Mouse (Mus musculus) left cerebral cortex, postnatal 36 days (tissue): ENCODE measurements around the gene Litaf. TPM values are rescaled to one million over a fixed set of nuclear protein-coding genes. Genes with fewer than 3 reads are reported as not detected.

Experiments
- DNase-seq, 2 experiments: peaks; one replicate each; pipeline ENCODE4 v3.0.0; 2021 to 2022; ENCODE audit warnings: low spot score in 2 of 2, mixed read lengths in 1 of 2
- intact Hi-C: fragments of 180-260 bp; cut with DNase I; formaldehyde crosslinking; loops from one replicate; pipeline ENCODE4 v1.15.1; 2025
- total RNA-seq, 2 experiments: library from RNA; stranded (reverse); gene quantifications; 2 replicates each; pipeline ENCODE4 v1.2.3; 2021

Gene Litaf
- total RNA-seq, 2 experiments from 2014 or later: 11.1 to 13.0 TPM

DNA sequence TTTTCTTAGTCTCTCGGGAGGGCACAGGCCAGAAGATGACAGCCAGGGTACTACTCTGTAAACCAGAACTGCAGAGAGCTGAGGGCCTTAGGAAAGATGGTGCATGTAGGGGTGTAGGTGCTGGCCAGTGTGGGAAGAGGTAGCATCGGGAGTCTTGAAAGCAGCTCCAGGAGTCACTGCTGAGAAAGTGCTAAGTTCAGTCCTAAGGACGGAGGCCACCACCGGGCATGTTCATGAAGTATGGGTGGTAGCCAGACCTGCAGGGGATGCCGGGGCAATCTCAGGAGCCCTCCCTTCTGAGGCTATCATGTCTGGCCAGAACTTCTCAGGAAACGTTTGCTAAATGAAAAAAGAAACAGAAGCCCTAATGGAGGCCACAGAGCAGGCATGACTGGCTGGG is 3.3 kb upstream of the Litaf start:
- intact Hi-C loops: loop anchor here (2.0 to 5.0 kb wide), 2 partner anchors 16 to 33 kb away; no protein-coding TSS in a partner anchor

DNA sequence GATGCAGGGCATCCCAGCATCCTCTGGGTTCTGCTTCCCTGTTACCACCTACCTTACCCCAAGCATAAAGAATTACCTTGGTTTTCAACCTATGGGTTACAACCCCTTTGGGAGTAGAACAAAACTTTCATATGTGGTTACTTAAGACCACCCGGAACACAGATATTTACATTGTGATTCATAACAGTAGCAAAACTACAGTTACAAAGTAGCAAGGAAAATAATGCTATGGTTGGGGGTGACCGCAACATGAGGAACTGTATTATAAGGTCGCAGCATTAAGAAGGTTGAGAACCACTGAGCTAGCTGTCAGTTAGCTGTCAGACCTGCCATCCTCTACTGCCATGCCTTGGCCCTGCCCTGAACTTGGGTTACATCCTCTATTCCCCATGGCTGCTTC is 2.7 kb upstream of the Litaf start:
- DNase-seq: no peak
- intact Hi-C loops: loop anchor here (2.0 to 5.0 kb wide), 2 partner anchors 16 to 34 kb away; no protein-coding TSS in a partner anchor

More for the DNA sequence above, 3.3 kb upstream of the Litaf start:
- DNase-seq: no peak

DNA sequence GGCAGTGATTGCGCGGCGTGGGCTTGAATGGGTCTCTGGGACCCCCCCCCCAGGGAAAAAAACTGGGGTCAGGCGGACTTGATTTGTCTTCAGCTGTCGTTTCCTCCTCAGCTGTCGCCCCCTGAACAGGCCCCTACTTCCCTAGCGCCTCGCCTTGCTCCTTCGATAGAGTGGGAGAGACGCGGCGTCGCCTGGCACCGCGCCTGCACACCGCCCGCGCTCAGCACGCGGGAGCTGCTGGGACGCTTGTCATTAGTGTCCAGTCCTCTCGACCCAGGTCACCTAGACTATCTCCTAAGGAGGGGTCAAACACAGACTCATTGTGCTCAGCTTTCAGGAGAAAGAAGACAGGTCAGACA is 855 bp upstream of the Litaf start:
- intact Hi-C loops: loop anchor here (5.0 kb wide), 1 partner anchor 35 kb away; no protein-coding TSS in a partner anchor
- DNase-seq: peak; percentile 57 to 67

DNA sequence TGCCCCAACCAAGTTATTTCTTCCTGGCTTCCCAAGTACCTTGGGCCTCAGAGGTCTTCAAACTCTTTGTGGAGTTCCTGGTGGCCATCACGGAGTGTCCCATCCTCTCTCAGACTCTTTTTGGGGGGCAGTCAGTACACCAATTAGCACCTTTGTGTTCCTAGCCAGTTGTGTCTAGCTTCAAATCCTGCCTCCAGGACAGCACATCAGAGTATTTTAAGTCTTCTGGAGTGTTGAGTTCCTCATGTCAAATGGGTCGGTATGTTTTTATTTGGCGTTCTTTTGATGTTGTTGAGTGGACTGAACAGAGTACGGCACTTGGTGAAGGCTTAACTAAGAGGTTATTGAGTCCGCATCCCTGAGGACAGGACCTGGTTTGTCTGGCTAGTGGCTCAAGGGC is 526 bp downstream of the Litaf start:
- no peak for DNase-seq
- intact Hi-C loops: loop anchor here (5.0 kb wide), 1 partner anchor 37 kb away; no protein-coding TSS in a partner anchor

DNA sequence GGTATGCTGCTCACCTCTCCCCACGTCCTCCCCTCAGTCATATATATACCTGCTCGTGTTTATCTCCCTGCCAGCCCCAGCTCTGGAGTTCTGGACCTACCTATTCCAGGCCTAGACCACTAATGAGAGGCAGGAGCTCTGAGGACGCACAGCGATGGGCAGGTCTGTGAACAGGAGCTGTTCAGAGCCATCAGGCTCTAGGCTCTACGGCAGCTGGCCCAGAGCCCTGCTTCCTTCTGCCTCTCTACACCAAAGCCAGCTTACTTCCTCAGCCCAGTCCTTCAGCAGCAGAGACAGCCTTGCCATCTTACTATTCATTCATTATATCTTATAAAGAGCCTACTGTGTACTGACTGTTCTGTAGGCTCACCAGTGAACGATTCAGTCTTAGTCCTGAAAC is 1.2 kb downstream of the Litaf start:
- intact Hi-C loops: loop anchor here (5.0 kb wide), 1 partner anchor 38 kb away; no protein-coding TSS in a partner anchor
- DNase-seq: no peak

DNA sequence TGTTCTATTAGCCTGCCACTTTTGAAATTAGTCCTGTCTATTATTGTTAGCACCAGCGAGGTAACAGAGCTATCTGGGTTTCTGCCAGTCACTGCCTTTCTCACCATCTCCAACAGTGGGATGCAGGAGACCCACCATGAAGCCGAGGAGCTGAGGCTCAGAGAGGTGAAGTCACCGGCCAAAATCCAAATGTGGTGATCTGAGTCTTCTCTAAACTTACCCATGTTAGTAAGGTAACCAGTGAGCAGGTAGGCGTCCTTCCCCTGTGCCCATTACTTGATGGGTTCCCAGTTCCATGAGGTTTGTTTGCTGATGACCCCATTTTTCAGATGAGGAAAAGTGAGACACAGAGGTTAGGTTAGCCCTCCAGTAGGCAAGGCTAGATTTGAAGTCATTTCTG is 1.6 kb downstream of the Litaf start:
- intact Hi-C loops: no loop called here
- DNase-seq: no peak

DNA sequence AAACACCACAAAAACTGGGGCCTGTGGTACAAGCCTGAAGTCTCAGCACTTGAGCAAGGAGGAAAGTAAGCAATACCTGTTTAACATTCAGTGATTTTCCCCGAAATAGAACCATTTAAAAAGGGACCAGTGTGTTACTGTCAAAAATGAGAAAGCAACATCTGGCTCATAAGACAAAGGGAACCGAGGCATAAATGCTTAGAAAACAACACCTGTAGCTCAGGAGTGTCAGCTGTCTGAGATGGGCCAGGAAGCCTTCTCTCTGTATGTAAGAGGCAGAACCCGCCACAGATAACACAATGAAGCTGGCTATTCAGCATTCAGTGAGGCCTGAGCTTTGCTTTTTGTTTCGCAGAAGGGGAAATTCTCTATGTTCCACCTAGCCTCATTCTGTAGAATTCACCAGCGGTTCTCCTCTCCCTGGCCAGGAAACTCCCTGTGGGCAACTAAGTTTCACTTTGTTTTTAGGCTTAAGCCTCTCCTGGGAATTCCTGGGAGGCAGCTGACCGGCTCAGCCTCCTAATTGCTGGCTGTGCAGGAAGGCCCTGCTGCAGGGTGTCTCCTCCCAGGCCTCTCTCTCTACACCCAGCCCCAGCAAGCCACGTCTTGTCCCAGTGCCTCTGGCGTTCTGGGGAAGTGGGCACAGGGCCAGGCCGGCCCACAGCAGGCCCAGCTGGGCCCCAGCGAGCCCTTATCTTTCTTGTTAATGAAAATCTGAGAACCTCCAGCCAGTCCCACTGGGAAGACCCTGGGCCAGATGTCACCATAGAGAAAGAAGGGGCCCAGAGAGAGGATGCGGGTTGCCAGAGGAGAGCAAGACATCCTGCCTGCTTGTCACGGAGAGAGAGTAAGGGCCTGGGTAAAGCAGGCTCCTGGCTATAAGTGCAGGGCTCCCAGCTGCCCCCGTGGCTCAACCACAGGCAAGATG is 2.9 kb downstream of the Litaf start:
- DNase-seq: peak; percentile 49 to 54
- intact Hi-C loops: no loop called here

DNA sequence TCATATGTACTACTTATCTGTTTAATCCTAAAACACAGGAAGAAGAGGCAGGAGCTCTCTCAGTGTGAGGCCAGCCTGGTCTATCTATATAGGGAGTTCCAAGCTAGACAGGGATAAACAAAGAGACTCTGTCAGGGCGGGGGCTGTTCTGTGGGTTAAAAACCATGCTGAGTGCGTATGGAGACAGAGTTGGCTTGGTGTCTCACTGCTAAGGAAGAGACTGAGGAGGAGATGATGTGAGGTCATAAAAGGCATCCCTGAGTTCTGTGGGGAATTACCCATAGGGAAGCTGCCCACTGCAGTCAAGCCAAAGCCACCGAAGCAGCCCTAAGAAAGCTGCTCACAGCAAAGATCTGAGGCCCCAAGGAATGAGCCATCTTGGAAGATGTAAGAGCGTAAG is 5.3 kb downstream of the Litaf start, which contains the start of gene Snn:
TSS of gene Snn (plus strand) at position 301 of the 400 bp plus-strand sequence.
- intact Hi-C loops: no loop called here
- no peak for DNase-seq

DNA sequence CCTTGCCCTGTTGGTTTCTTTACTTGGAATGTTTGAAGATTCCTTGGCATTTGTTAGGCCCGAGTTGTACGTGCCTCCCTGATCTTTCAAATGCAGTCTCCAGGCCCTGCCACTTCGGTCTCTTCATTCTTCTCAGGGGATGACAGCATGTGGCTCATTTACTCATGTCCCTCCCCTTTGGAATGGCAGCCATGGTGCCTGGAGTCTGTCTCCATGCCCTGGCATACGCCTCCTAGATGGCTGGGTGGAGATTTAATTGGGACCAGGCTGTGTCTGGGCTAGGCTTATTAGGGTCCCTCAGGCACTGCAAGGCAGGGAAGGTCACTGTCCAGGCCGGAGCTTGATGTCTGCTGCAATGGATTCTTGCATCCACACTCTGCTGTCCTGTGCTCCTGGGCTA is 10.0 kb downstream of the Litaf start:
- DNase-seq: no peak

DNA sequence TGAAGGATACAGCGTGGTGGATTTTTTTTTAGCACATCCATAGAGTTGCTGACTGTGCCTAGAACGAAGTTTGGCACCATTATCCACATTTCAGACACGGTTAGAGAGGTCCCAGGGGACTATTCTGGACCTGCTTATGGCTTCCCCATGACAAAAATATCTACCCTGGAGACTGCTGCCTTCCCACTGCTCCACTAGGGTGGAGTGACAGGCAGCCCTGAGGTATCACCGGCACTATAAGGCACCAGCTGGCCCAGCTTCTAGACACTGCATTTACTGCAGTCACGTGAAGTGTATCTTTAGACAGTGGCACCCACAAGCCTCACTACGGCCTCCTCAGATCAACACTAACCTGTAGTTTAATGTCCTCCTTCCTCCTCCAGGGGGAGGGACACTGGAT is 11.1 kb downstream of the Litaf start:
- DNase-seq: no peak
- intact Hi-C loops: no loop called here

More for the DNA sequence above, 10.0 kb downstream of the Litaf start:
- intact Hi-C loops: no loop called here

DNA sequence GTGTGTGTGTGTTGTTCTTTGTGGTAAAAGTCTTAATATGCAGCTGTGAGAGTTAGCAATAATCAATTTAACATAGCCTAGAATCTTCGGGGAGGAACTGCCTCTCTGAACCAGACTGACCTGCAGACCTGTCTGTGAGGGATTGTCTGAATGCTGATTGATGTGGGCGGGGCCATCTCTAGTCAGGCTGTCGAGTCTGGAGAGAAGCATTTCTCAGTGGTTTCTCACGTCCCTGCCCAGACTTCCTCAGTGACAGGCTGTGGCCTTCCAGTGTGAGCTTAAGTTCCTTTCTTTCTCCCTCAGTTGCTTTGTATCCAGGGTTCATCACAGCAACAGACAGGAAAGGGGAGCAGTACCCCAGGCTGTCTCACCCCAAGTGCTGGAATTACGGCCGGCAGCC is 11.5 kb downstream of the Litaf start:
- no peak for DNase-seq
- intact Hi-C loops: no loop called here

DNA sequence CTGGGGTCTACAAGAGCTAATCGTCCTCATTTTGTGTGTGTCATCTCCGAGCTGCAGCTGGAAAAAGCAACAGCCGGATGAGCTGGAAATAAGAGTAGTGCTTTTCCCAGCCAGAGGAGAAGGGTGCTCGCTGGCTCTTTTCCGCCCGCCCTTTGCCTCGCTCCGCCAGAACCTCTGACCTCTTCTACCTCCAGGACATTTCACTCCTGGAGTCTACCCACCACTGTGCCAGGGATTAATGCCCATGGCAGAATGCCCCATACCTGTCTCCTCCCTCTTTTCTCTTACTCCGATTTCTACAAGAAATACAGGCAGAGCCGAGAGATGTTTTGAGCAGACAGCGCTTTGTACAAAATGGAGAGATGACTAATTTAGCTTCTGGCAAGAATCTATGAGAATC is 14.8 kb downstream of the Litaf start:
- intact Hi-C loops: no loop called here
- no peak for DNase-seq

DNA sequence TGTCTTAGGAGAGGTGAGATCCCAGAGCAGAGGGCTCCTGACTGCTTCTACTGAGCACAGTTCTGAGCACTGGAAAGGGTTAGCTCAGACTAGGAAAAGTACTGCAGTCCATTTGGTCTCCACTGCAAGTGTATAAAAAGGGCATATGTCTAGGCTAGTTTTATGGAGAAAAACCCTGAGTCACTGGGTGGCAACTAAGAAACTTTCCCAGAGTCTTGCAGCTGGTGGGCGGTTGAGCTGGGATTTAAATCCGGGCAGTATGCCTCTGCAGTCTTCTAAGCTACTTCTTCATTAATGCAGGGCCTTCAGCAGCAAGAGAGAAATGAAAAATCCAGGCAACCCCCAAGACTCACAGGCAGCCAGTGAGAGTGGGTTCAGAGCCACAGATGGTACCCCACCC is 15.7 kb downstream of the Litaf start:
- DNase-seq: peak in 1 of 2 experiments; percentile 44
- intact Hi-C loops: no loop called here

DNA sequence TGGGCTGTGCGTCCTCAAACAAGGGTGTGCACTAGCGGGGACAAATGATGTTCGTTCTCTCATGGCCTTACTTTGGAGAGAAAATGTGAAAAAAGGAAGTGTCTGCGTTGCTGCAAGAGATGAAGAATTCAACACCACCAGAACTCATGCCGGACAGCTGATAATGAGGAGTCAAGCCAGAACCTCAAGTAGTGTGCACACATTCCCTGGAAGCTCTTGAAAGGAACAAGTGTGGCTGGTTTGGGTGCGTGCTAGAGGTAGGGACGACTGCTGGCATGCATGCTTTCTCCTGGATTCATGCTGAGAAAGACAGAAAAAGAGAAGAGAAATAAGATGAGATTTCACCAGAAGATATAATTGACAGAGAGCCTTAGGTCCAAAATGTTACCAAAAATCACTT is 18.8 kb downstream of the Litaf start:
- intact Hi-C loops: no loop called here
- no peak for DNase-seq

DNA sequence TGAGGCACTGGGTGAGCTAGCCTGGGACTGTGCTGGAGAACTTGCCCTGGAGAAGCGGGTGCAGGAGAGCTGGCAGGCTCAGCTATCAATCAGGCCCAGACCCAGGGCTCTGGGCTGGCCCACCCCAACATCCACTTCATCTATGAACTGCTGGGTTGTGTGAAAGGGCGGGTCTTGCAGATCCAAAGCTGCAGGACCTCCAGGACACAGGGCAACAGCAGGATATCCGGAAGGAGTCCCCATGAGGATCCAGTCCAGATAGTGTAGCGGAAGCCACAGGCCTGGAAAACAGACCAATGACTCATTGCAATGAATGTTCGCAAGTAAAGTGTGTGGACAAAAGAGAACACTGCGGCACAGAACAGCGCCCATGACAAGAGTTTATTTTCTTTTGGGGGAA is 19.5 kb downstream of the Litaf start:
- DNase-seq: no peak
- intact Hi-C loops: no loop called here

DNA sequence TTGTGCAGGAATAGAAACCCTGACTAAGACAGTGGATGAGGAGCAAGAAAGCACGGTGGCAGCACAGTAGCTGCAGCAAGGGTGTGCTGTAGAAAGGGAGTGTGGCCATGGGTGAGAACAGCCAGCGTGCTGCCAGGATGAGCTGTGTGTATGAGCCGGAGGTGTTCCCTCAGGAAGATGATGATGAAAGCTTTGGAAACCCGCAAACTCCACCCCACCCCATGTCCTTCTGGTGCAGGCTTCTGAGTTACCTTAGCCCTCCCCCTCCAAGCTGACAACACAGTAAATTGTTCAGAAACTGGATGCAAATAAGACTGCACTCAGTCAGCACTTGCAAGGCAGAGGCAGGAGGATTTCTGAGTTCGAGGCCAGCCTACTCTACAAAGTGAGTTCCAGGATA is 22.7 kb downstream of the Litaf start:
- intact Hi-C loops: no loop called here
- no peak for DNase-seq

DNA sequence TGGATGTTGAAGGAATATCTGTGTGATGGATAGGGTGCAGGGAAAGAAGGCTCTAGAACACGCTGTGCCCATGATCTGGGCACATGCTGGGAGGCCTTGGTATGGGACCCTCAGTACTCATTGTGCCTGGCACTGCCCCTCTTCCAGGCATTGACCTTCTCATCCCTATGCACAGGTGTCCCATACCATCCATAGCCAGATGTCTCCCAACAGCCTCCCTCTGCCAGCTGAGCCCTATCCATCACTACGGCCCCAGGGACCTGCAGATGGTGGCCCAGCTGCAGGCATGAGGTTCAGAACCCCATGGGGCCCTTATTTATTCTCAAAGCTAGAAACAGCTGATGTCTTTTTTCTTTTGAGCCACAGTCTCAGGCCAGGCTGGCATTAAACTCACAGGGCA is 25.4 kb downstream of the Litaf start:
- intact Hi-C loops: no loop called here
- DNase-seq: no peak

DNA sequence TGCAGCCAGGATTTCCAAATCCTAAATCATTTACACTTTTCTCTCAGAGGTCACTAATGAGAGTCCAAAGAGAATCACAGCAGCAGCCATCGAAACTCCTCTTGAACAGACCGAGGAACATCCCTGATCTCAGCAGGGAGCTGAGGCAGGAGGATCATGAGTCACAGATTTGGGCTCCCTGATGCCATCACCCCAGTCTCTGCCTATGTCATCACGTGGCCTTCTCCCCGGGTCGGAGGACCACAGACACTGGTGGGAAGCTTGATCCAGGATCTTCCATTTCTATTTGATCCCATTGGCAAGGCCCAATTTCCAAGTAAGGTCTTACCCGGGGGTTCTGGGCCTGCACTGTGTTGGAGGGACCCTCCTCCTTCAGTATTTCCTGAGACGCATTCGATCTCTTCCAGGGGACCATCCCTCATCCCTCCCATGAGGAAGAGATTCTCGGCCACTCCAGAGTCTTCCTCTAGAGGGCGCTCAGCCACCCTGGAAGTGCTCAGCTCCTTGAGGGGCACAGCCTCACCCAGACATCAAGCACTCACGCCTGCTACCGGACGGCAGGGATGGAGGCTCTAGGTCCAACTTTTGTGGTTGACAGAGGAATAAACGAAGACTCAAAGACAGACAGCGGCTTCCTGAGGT is 30.0 kb downstream of the Litaf start:
- intact Hi-C loops: loop anchor here (2.0 kb wide), 1 partner anchor 73 kb away; no protein-coding TSS in a partner anchor
- DNase-seq: peak; percentile 41 to 59

DNA sequence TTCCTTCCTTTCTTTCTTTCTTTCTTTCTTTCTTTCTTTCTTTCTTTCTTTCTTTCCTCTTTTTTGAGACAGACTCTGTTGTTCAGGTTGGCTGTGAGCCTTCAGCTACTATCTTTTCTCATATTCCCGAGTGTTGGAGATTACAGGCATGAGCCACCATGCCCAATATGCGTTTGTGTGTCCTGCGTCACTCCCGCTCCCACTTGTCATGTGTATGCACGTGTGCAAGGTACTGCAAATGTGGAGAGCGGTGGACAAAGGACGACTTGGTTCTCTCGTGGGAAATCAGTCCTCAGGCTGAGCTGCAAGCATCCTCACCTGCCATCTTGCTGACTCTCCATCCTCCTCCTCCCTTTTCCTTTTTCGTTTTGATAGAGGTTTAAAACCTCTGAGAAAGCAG is 30.7 kb downstream of the Litaf start:
- DNase-seq: no peak
- intact Hi-C loops: loop anchor here (2.0 kb wide), 1 partner anchor 74 kb away; no protein-coding TSS in a partner anchor

DNA sequence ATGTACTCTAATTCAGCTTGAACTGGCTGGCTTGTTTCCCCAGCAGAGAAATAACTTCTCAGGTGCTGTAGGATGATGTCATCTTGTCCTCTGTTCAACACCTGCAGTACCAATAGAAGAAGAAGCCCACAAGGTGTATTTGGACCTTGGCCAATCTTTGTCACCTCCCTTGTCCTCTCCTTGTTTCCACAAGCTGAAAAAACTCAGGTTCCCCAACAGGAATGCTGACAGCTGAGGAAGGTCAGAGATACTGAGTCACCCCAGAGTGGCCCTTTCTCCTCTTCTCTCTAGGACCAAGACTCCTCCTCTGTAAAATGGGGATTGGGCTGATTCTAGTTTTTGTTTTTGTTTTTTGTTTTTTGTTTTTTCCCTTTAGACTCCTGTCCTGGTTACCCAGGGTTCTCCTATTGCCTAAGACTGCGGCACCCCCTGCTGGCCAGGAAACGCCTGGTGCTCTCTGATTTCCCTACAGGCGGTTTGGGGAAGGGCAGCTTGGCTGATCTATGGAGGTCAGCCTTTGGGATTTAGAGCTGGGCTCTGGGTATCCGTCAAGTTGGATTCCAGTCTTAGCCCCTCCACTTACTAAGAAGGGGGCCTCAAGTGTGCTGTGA is 31.7 kb downstream of the Litaf start:
- peak; percentile 67 to 76 for DNase-seq
- intact Hi-C loops: loop anchor here (1.0 to 5.0 kb wide), 3 partner anchors 75 to 161 kb away; no protein-coding TSS in a partner anchor
